Mouse (Mus musculus) MEL (cell line): Measurements from ENCODE around the gene Dynlt1f.

Experiments
- CTCF ChIP-seq, 3 experiments: IDR thresholded peaks in 2 of 3; conservative IDR thresholded peaks in 1 of 3; 2 replicates each; pipeline ENCODE4 v1.5.1; 2011 to 2012; ENCODE audit warnings: low read length in 3 of 3, low read depth in 2 of 3, mild to moderate bottlenecking in 2 of 3, improper control_type of control experiment in 1 of 3, inconsistent platforms in 1 of 3, mixed read lengths in 1 of 3, moderate library complexity in 1 of 3; ENCODE audit not compliant: control insufficient read depth in 1 of 3, insufficient read depth in 1 of 3, poor library complexity in 1 of 3, severe bottlenecking in 1 of 3
- E2F4 ChIP-seq: IDR thresholded peaks from 2 replicates; pipeline ENCODE4 v1.6.1; 2011; ENCODE audit warnings: low read depth, low read length, improper control_type of control experiment, borderline replicate concordance
- ELF1 ChIP-seq: IDR thresholded peaks from 2 replicates; pipeline ENCODE4 v1.6.1; 2014; ENCODE audit warnings: low read depth, mild to moderate bottlenecking, inconsistent platforms, low read length, improper control_type of control experiment, moderate library complexity
- EP300 ChIP-seq, 2 experiments: IDR thresholded peaks; 2 replicates each; pipeline ENCODE4 v1.6.1; 2011; ENCODE audit warnings: improper control_type of control experiment in 2 of 2, low read length in 2 of 2, low read depth in 1 of 2, mild to moderate bottlenecking in 1 of 2
- GATA1 ChIP-seq: IDR thresholded peaks from 2 replicates; pipeline ENCODE4 v1.6.1; 2011; ENCODE audit warnings: low read depth, low read length, improper control_type of control experiment
- JUND ChIP-seq: IDR thresholded peaks from 2 replicates; pipeline ENCODE4 v1.6.1; 2011; ENCODE audit warnings: low read depth, mild to moderate bottlenecking, improper control_type of control experiment, low read length
- KAT2A ChIP-seq: conservative IDR thresholded peaks from 2 replicates; pipeline ENCODE4 v1.6.1; 2012; ENCODE audit warnings: low read depth, low read length, improper control_type of control experiment, inconsistent platforms
- MAX ChIP-seq: IDR thresholded peaks from 2 replicates; pipeline ENCODE4 v1.6.1; 2011; ENCODE audit warnings: low read length, improper control_type of control experiment
- NELFE ChIP-seq: IDR thresholded peaks from 2 replicates; pipeline ENCODE4 v1.6.1; 2011; ENCODE audit warnings: low read depth, low read length, improper control_type of control experiment
- POLR2A ChIP-seq, 2 experiments: IDR thresholded peaks; 2 replicates each; pipeline ENCODE4 v1.6.1; 2011 to 2012; ENCODE audit warnings: low read length in 2 of 2, mild to moderate bottlenecking in 2 of 2, control low read depth in 1 of 2, improper control_type of control experiment in 1 of 2, low read depth in 1 of 2, moderate library complexity in 1 of 2; ENCODE audit not compliant: control insufficient read depth in 1 of 2, insufficient read depth in 1 of 2, poor library complexity in 1 of 2
- SMC3 ChIP-seq: IDR thresholded peaks from 2 replicates; pipeline ENCODE4 v1.6.1; 2011; ENCODE audit warnings: low read depth, low read length, improper control_type of control experiment
- UBTF ChIP-seq: IDR thresholded peaks from 2 replicates; pipeline ENCODE4 v1.6.1; 2012; ENCODE audit warnings: low read depth, mild to moderate bottlenecking, inconsistent platforms, low read length, improper control_type of control experiment, moderate library complexity, borderline replicate concordance; ENCODE audit not compliant: insufficient read depth

DNA sequence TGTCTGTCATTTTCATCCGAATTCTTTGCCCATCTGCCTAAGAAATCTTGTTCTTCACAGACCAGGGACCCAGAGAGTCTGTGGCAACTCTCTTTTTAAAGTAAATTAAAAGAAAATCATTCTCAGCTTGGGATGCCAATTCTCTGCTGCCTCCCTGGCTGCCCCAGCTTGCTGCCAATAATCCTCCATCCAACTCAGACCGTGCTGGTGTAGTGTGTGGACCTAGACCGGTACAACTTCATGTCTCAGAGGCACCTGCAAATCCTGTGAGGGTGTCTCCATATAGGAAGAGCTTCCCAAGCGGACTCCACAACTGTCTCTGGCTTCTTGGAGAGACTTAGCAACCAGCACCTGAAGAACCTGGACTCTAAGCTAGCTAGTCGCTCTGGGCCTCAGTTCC, 18.8 kb downstream of the Dynlt1f start:
- TF ChIP-seq CTCF (IDR thresholded peaks at IDR 0.05 in 2 of 3, conservative IDR thresholded peaks at IDR 0.05 in 1 of 3; ENCODE audit: control insufficient read depth in 1 of 3, insufficient read depth in 1 of 3, low read depth in 2 of 3, low read length in 3 of 3, poor library complexity in 1 of 3, severe bottlenecking in 1 of 3), result no peak
- TF ChIP-seq JUND, result no peak
- TF ChIP-seq ELF1, result no peak
- TF ChIP-seq EP300 (IDR thresholded peaks at IDR 0.05; ENCODE audit: low read depth in 1 of 2, low read length in 2 of 2), result no peak
- no peak for TF ChIP-seq POLR2A (IDR thresholded peaks at IDR 0.05; ENCODE audit: control insufficient read depth in 1 of 2, insufficient read depth in 1 of 2, low read depth in 1 of 2, low read length in 2 of 2, poor library complexity in 1 of 2)
- no peak for TF ChIP-seq MAX
- no peak for TF ChIP-seq E2F4
- no peak for TF ChIP-seq UBTF
- TF ChIP-seq SMC3, result no peak
- no peak for TF ChIP-seq GATA1
- TF ChIP-seq NELFE, result no peak
- TF ChIP-seq KAT2A, result no peak
